Mouse (Mus musculus): Measurements from ENCODE around the gene RPS10-NUDT3.

DNA sequence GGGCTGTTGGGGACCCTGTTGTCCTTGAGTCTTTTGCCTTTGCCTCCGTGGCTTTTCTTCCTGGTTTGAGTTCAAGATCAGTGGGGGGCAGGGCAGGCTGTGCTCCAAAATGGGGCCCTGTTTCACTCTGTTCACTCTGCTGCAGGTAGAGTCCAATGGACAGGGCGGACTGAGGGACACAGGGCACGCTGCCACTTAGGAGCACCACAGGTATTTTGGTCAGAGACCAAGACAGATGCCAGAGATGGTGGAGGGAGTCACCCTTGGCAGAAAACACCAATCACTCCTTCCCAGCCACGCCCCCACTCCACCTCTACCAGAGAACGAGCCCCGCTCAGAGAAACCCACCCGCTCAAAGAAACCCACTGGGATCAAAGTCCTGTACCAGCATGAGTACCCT, 10.8 kb upstream of the RPS10-NUDT3 start:
- no peak for TF ChIP-seq CTCF (IDR thresholded peaks at IDR 0.05; ENCODE audit: control insufficient read depth, insufficient read depth, insufficient replicate concordance, low read depth, low read length)
- no peak for TF ChIP-seq POLR2A (IDR thresholded peaks at IDR 0.05; ENCODE audit: control insufficient read depth, low read depth, low read length)

All from testis, adult 2 months (tissue).